Comparison of ENCODE assay signal across 11 mouse cellular contexts in genomic region chrX:12003106-12003505, GRCm38 (mm10).
A peak's percentile ranks its signal among the peaks of the same experiment; 100 is the strongest.
DNase-seq lines count a peak whose midpoint lies in the region; ATAC-seq and TF ChIP-seq lines count a peak whose summit lies in the region.
"Had no signal": no experiment of that assay in that cellular context is flagged by ENCODE, and none has a peak within 500 bp of the region (broad histone marks: within the 10 kb centered on the region; RNA-seq: fewer than 3 reads in every experiment).

No protein-coding gene starts in this region.

- no peaks in the 10 kb centered on the region for H3K9me3 ChIP-seq in stomach, embryonic 14.5 days (ENCODE audit: control insufficient read depth, low read depth, low read length)
- no peaks in the 10 kb centered on the region for H3K9me3 ChIP-seq in stomach, postnatal 0 days (ENCODE audit: control insufficient read depth, low read length)
- H3K9me3 ChIP-seq in liver, embryonic 14.5 days (ENCODE audit: control insufficient read depth, low read length): no peaks in the 10 kb centered on the region
- no peaks in the 10 kb centered on the region for H3K9me3 ChIP-seq in hindbrain, postnatal 0 days (ENCODE audit: low read length)
- H3K9me3 ChIP-seq: hindbrain, embryonic 15.5 days; midbrain, embryonic 13.5 days had no signal

- TF ChIP-seq EP300 in stomach, postnatal 0 days (optimal IDR thresholded peaks at IDR 0.05): no peak
- no peak for TF ChIP-seq EP300 in liver, embryonic 14.5 days (IDR thresholded peaks at IDR 0.05; ENCODE audit: low read depth)

- 21% methylated on average over 9 of the region's 9 CpGs for WGBS in stomach, embryonic 14.5 days
- WGBS in stomach, postnatal 0 days: 23% methylated on average over 9 of the region's 9 CpGs
- WGBS in liver, embryonic 14.5 days (ENCODE audit: insufficient replicate concordance): 7% methylated on average over 9 of the region's 9 CpGs
- 17% methylated on average over 9 of the region's 9 CpGs for whole genome bisulfite sequencing in hindbrain, postnatal 0 days

- peak overlapping the region; percentile 27; the same call in 1 of the 2 replicates for H3K27ac ChIP-seq in stomach, embryonic 14.5 days (ENCODE audit: low read length)
- no peak overlapping the region for H3K27ac ChIP-seq in stomach, postnatal 0 days (replicated peaks)
- peak overlapping the region; percentile 93 for H3K27ac ChIP-seq in liver, embryonic 14.5 days
- H3K27ac ChIP-seq in hindbrain, postnatal 0 days: no peak overlapping the region
- H3K27ac ChIP-seq: hindbrain, embryonic 15.5 days; midbrain, embryonic 13.5 days had no signal

- peak; percentile 8 for DNase-seq in gastrocnemius, postnatal 10 days
- no peak for DNase-seq in gastrocnemius, postnatal 25 days
- no peak for DNase-seq in stomach, postnatal 0 days (ENCODE audit: low spot score)
- DNase-seq in liver, embryonic 14.5 days (ENCODE audit: low read depth in 3 of 3, low spot score in 3 of 3): no peak
- DNase-seq in frontal cortex, postnatal 25 days (ENCODE audit: low spot score in 2 of 2): no peak
- no peak for DNase-seq in left cerebral cortex, postnatal 25 days (ENCODE audit: low spot score in 2 of 2)
- DNase-seq in hindbrain, postnatal 0 days (ENCODE audit: low spot score): no peak
- DNase-seq: cerebellum, adult 11 months had no signal

- H3K27me3 ChIP-seq in stomach, embryonic 14.5 days (ENCODE audit: control insufficient read depth, insufficient read depth, low read length): peaks cover 7% of the 10 kb centered on the region; the same call in 1 of the 2 replicates
- no peaks in the 10 kb centered on the region for H3K27me3 ChIP-seq in stomach, postnatal 0 days (ENCODE audit: control insufficient read depth, insufficient read depth, low read length)
- H3K27me3 ChIP-seq in liver, embryonic 14.5 days (ENCODE audit: control insufficient read depth, insufficient read depth, low read length): peaks cover 3% of the 10 kb centered on the region; the same call in 1 of the 2 replicates
- H3K27me3 ChIP-seq in hindbrain, postnatal 0 days (ENCODE audit: insufficient read depth, low read length): 0 out of 2 replicates have a peak, but pooled peaks cover 4% of the 10 kb centered on the region

- H3K4me3 ChIP-seq in stomach, embryonic 14.5 days (ENCODE audit: low read depth, low read length): no peak overlapping the region
- no peak overlapping the region for H3K4me3 ChIP-seq in stomach, postnatal 0 days (ENCODE audit: low read depth, low read length)
- H3K4me3 ChIP-seq in liver, embryonic 14.5 days (ENCODE audit: insufficient read depth in 1 of 2, low read depth in 2 of 2, low read length in 2 of 2): peak overlapping the region; percentile 48 to 56
- H3K4me3 ChIP-seq in hindbrain, postnatal 0 days (ENCODE audit: low read length): no peak overlapping the region
- H3K4me3 ChIP-seq: hindbrain, embryonic 15.5 days; midbrain, embryonic 13.5 days had no signal

- intact Hi-C loops in left cerebral cortex, postnatal 25 days (cut with DNase I): loop anchor here (5.0 to 10.0 kb wide), 2 partner anchors 84 to 338 kb away; no protein-coding TSS in a partner anchor

- ATAC-seq in stomach, embryonic 14.5 days (ENCODE audit: insufficient number of reproducible peaks, insufficient read depth, low FRiP score, low read depth): no peak
- no peak for ATAC-seq in stomach, postnatal 0 days (ENCODE audit: low FRiP score, low TSS enrichment)
- ATAC-seq in liver, embryonic 14.5 days (ENCODE audit: insufficient read depth): no peak
- no peak for ATAC-seq in hindbrain, postnatal 0 days
- ATAC-seq: midbrain, embryonic 13.5 days had no signal

- no peak for TF ChIP-seq CTCF in stomach, postnatal 0 days (IDR thresholded peaks at IDR 0.05; ENCODE audit: low read depth)
- no peak for TF ChIP-seq CTCF in liver, embryonic 14.5 days (IDR thresholded peaks at IDR 0.05; ENCODE audit: low read depth)
- no peak for TF ChIP-seq CTCF in hindbrain, postnatal 0 days (IDR thresholded peaks at IDR 0.05; ENCODE audit: low read depth)

- peaks cover 5% of the 10 kb centered on the region; the same call in 1 of the 2 replicates for H3K4me1 ChIP-seq in stomach, embryonic 14.5 days (ENCODE audit: control insufficient read depth, insufficient read depth, low read length)
- no peaks in the 10 kb centered on the region for H3K4me1 ChIP-seq in stomach, postnatal 0 days (replicated peaks; ENCODE audit: control insufficient read depth, insufficient read depth)
- H3K4me1 ChIP-seq in liver, embryonic 14.5 days (replicated peaks; ENCODE audit: control insufficient read depth in 2 of 2, insufficient read depth in 2 of 2, low read length in 1 of 2): peaks cover 21 to 34% of the 10 kb centered on the region in 2 experiments
- peaks cover 4% of the 10 kb centered on the region; the same call in 1 of the 2 replicates for H3K4me1 ChIP-seq in hindbrain, postnatal 0 days (ENCODE audit: insufficient read depth, low read length)

- H3K9ac ChIP-seq in stomach, embryonic 14.5 days (replicated peaks; ENCODE audit: low read depth, low read length): no peak overlapping the region
- no peak overlapping the region for H3K9ac ChIP-seq in stomach, postnatal 0 days (ENCODE audit: low read length)
- peak overlapping the region; percentile 80 for H3K9ac ChIP-seq in liver, embryonic 14.5 days (replicated peaks)
- H3K9ac ChIP-seq in hindbrain, postnatal 0 days (replicated peaks; ENCODE audit: low read length): no peak overlapping the region
- H3K9ac ChIP-seq: hindbrain, embryonic 15.5 days; midbrain, embryonic 13.5 days had no signal

- H3K36me3 ChIP-seq in stomach, embryonic 14.5 days (ENCODE audit: control insufficient read depth, insufficient read depth, low read length): no peaks in the 10 kb centered on the region
- no peaks in the 10 kb centered on the region for H3K36me3 ChIP-seq in stomach, postnatal 0 days (ENCODE audit: control insufficient read depth, insufficient read depth, low read length)
- H3K36me3 ChIP-seq in liver, embryonic 14.5 days (replicated peaks; ENCODE audit: control insufficient read depth, insufficient read depth, low read depth): no peaks in the 10 kb centered on the region
- H3K36me3 ChIP-seq in hindbrain, postnatal 0 days (ENCODE audit: insufficient read depth, low read length): no peaks in the 10 kb centered on the region
- H3K36me3 ChIP-seq: hindbrain, embryonic 15.5 days; midbrain, embryonic 13.5 days had no signal

- H3K4me2 ChIP-seq in stomach, embryonic 14.5 days (replicated peaks; ENCODE audit: low read depth, low read length): no peak overlapping the region
- H3K4me2 ChIP-seq in stomach, postnatal 0 days (replicated peaks; ENCODE audit: low read depth): no peak overlapping the region
- peak overlapping the region; percentile 81 for H3K4me2 ChIP-seq in liver, embryonic 14.5 days (ENCODE audit: low read depth)
- H3K4me2 ChIP-seq in hindbrain, postnatal 0 days (ENCODE audit: low read depth, low read length): no peak overlapping the region
- H3K4me2 ChIP-seq: hindbrain, embryonic 15.5 days; midbrain, embryonic 13.5 days had no signal

Comparison
In these comparisons a context has a peak if more than half of its experiments do, and no peak if none do; other contexts are left out.
1. H3K27ac ChIP-seq: peak in stomach, embryonic 14.5 days (single experiment) and liver, embryonic 14.5 days (single experiment); none in stomach, postnatal 0 days (single experiment) and hindbrain, postnatal 0 days (single experiment).
2. H3K4me3 ChIP-seq: peak in liver, embryonic 14.5 days (2 of 2); none in stomach, embryonic 14.5 days (single experiment), stomach, postnatal 0 days (single experiment) and hindbrain, postnatal 0 days (single experiment).